Mouse (Mus musculus): ENCODE results near the gene Hyal3. TPM values are rescaled to one million over a fixed set of nuclear protein-coding genes. Genes with fewer than 3 reads are reported as not detected.

Gene Hyal3
- total and polyA plus RNA-seq, 2 experiments from 2014 or later, result 1.9 to 4.9 TPM

GRCm38 (mm10) chr9:107620954-107621353 lies 40.3 kb downstream of the Hyal3 start:
- no peaks in the 10 kb centered on the region for H3K9me3 ChIP-seq (ENCODE audit: low read length)
- H3K4me3 ChIP-seq (ENCODE audit: low read length), result no peak overlapping the region
- ATAC-seq (no peak), DNase-seq (ENCODE audit: low spot score) (no peak)
- H3K4me2 ChIP-seq (ENCODE audit: low read depth, low read length), result no peak overlapping the region
- H3K4me1 ChIP-seq (ENCODE audit: insufficient read depth, low read length), result no peaks in the 10 kb centered on the region
- H3K27me3 ChIP-seq (ENCODE audit: insufficient read depth, low read length), result no peaks in the 10 kb centered on the region
- peak overlapping the region; percentile 45; the same call in 1 of the 2 replicates for H3K27ac ChIP-seq
- TF ChIP-seq CTCF (IDR thresholded peaks at IDR 0.05; ENCODE audit: low read depth), result no peak
- peaks cover 27% of the 10 kb centered on the region; the same call in 1 of the 2 replicates for H3K36me3 ChIP-seq (ENCODE audit: insufficient read depth, low read length)
- H3K9ac ChIP-seq (replicated peaks; ENCODE audit: low read length), result no peak overlapping the region

- H3K9me3 ChIP-seq (ENCODE audit: low read length), result no peaks in the 10 kb centered on the region
- DNase-seq (ENCODE audit: low spot score), result no peak
- H3K4me3 ChIP-seq (ENCODE audit: low read length), result no peak overlapping the region
- H3K4me2 ChIP-seq (ENCODE audit: low read depth, low read length), result no peak overlapping the region
- H3K27me3 ChIP-seq (ENCODE audit: insufficient read depth, low read length), result no peaks in the 10 kb centered on the region
- H3K4me1 ChIP-seq (ENCODE audit: insufficient read depth, low read length), result peaks cover 33% of the 10 kb centered on the region
- H3K27ac ChIP-seq, result peak overlapping the region; percentile 93; the same call in 1 of the 2 replicates
- no peak for TF ChIP-seq CTCF (IDR thresholded peaks at IDR 0.05; ENCODE audit: low read depth)
- ATAC-seq, result no peak
- WGBS, result 63% methylated on average over 5 of the region's 5 CpGs
- H3K36me3 ChIP-seq (ENCODE audit: insufficient read depth, low read length), result 0 out of 2 replicates have a peak, but pooled peaks cover 4% of the 10 kb centered on the region
- H3K9ac ChIP-seq (replicated peaks; ENCODE audit: low read length), result no peak overlapping the region
These were observed 43.9 kb downstream of the Hyal3 start for GRCm38 (mm10) chr9:107624539-107624938.

- Histone ChIP-seq H3K4me3 (ENCODE audit: low read length) (no peak overlapping the region), H3K9ac (replicated peaks; ENCODE audit: low read length) (no peak overlapping the region), H3K27ac (peak overlapping the region; percentile 93; the same call in 1 of the 2 replicates), H3K4me2 (ENCODE audit: low read depth, low read length) (no peak overlapping the region), H3K36me3 (ENCODE audit: insufficient read depth, low read length) (0 out of 2 replicates have a peak, but pooled peaks cover 4% of the 10 kb centered on the region), H3K9me3 (ENCODE audit: low read length) (no peaks in the 10 kb centered on the region), H3K27me3 (ENCODE audit: insufficient read depth, low read length) (no peaks in the 10 kb centered on the region), H3K4me1 (ENCODE audit: insufficient read depth, low read length) (peaks cover 33% of the 10 kb centered on the region)
- 67% methylated on average over 3 of the region's 3 CpGs for WGBS
- DNase-seq (ENCODE audit: low spot score), result no peak
- no peak for TF ChIP-seq CTCF (IDR thresholded peaks at IDR 0.05; ENCODE audit: low read depth)
- no peak for ATAC-seq
These were observed 44.3 kb downstream of the Hyal3 start for GRCm38 (mm10) chr9:107624951-107625350.

GRCm38 (mm10) chr9:107625351-107626128 lies 44.9 kb downstream of the Hyal3 start:
- H3K4me2 ChIP-seq (ENCODE audit: low read depth, low read length), result peak overlapping the region; percentile 33; the same call in 1 of the 2 replicates
- ATAC-seq, result no peak
- TF ChIP-seq CTCF (IDR thresholded peaks at IDR 0.05; ENCODE audit: low read depth), result peak; percentile 58
- H3K27me3 ChIP-seq (ENCODE audit: insufficient read depth, low read length), result no peaks in the 10 kb centered on the region
- no peaks in the 10 kb centered on the region for H3K9me3 ChIP-seq (ENCODE audit: low read length)
- H3K4me1 ChIP-seq (ENCODE audit: insufficient read depth, low read length), result peaks cover 38% of the 10 kb centered on the region
- H3K27ac ChIP-seq, result peak overlapping the region; percentile 93; the same call in 1 of the 2 replicates
- no peak overlapping the region for H3K9ac ChIP-seq (replicated peaks; ENCODE audit: low read length)
- H3K36me3 ChIP-seq (ENCODE audit: insufficient read depth, low read length), result 0 out of 2 replicates have a peak, but pooled peaks cover 4% of the 10 kb centered on the region
- DNase-seq (ENCODE audit: low spot score), result no peak
- no peak overlapping the region for H3K4me3 ChIP-seq (ENCODE audit: low read length)
- WGBS, result 83% methylated on average over 12 of the region's 12 CpGs

- 26% methylated on average over 15 of the region's 15 CpGs for WGBS
- peaks cover 44% of the 10 kb centered on the region for H3K4me1 ChIP-seq (ENCODE audit: insufficient read depth, low read length)
These were observed 45.7 kb downstream of the Hyal3 start for GRCm38 (mm10) chr9:107626158-107626843.

GRCm38 (mm10) chr9:107626844-107627277 lies 46.2 kb downstream of the Hyal3 start:
- H3K4me1 ChIP-seq (ENCODE audit: insufficient read depth, low read length), result peaks cover 49% of the 10 kb centered on the region
- H3K27ac ChIP-seq, result peak overlapping the region; percentile 93
- peak overlapping the region; percentile 6 for H3K9ac ChIP-seq (replicated peaks; ENCODE audit: low read length)
- 0 out of 2 replicates have a peak, but pooled peaks cover 4% of the 10 kb centered on the region for H3K36me3 ChIP-seq (ENCODE audit: insufficient read depth, low read length)
- peak overlapping the region; percentile 33 for H3K4me2 ChIP-seq (ENCODE audit: low read depth, low read length)
- 0% methylated on average over 2 of the region's 2 CpGs for WGBS
- no peaks in the 10 kb centered on the region for H3K27me3 ChIP-seq (ENCODE audit: insufficient read depth, low read length)
- ATAC-seq (peak; percentile 73), DNase-seq (ENCODE audit: low spot score) (peak; percentile 94)
- no peaks in the 10 kb centered on the region for H3K9me3 ChIP-seq (ENCODE audit: low read length)
- TF ChIP-seq CTCF (IDR thresholded peaks at IDR 0.05; ENCODE audit: low read depth), result peak; percentile 97
- no peak overlapping the region for H3K4me3 ChIP-seq (ENCODE audit: low read length)

More at GRCm38 (mm10) chr9:107626158-107626843, 45.7 kb downstream of the Hyal3 start:
- Histone ChIP-seq H3K27ac (peak overlapping the region; percentile 93), H3K4me2 (ENCODE audit: low read depth, low read length) (peak overlapping the region; percentile 33), H3K27me3 (ENCODE audit: insufficient read depth, low read length) (no peaks in the 10 kb centered on the region), H3K4me3 (ENCODE audit: low read length) (no peak overlapping the region), H3K9me3 (ENCODE audit: low read length) (no peaks in the 10 kb centered on the region), H3K36me3 (ENCODE audit: insufficient read depth, low read length) (0 out of 2 replicates have a peak, but pooled peaks cover 4% of the 10 kb centered on the region), H3K9ac (replicated peaks; ENCODE audit: low read length) (peak overlapping the region; percentile 6; the same call in 1 of the 2 replicates)
- ATAC-seq (peak; percentile 54), DNase-seq (ENCODE audit: low spot score) (peak; percentile 72)
- no peak for TF ChIP-seq CTCF (IDR thresholded peaks at IDR 0.05; ENCODE audit: low read depth)

Measured in hindbrain, postnatal 0 days (tissue).